Mouse (Mus musculus): ENCODE measurements around the gene Klk5.

DNA sequence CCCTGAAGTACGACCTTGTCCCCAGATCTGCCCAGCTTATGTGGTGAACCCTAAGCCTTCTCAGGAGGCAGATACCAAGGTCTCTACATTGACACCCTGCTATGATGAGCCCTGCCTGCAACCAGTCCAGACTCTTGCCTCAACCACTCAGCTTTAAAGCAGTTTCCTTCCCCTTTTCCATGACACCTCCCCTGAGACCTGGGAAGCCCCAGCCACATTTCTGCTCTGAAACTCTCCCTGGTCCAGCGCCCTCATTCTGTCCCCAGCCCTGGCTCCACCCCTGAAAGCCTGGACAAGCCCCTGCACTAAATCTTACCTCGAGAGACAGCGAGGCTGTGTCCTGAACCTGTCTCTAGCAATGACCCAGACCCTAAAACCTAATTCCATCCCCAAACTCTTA is 41.0 kb downstream of the Klk5 start:
- no peak for TF ChIP-seq POLR2A (IDR thresholded peaks at IDR 0.05; ENCODE audit: insufficient read length, low read depth)
- TF ChIP-seq TCF12 (IDR thresholded peaks at IDR 0.05; ENCODE audit: insufficient read depth, poor library complexity, severe bottlenecking): no peak
- TF ChIP-seq MYOD1 (IDR thresholded peaks at IDR 0.05; ENCODE audit: control insufficient read depth in 1 of 3, insufficient read length in 2 of 3, low read depth in 2 of 3): no peak
- TF ChIP-seq USF1 (IDR thresholded peaks at IDR 0.05; ENCODE audit: low read depth): no peak
- TF ChIP-seq MAX (IDR thresholded peaks at IDR 0.05; ENCODE audit: low read depth): no peak

Measured in myocyte (in vitro differentiated cells).